Mouse (Mus musculus) MEL (cell line): ENCODE measurements around the gene Tubd1. TPM values are rescaled to one million over a fixed set of nuclear protein-coding genes. Genes with fewer than 3 reads are reported as not detected.
A peak's percentile ranks its signal among the peaks of the same experiment; 100 is the strongest.

Experiments used
- DNase-seq: peaks from one replicate; pipeline ENCODE4 v3.0.0; 2011; ENCODE audit warnings: low read depth, low spot score
- H3K27ac ChIP-seq: 2 replicates; pipeline ENCODE4 v1.5.1; 2012; ENCODE audit warnings: low read depth, mild to moderate bottlenecking, control low read depth, low read length, moderate library complexity; ENCODE audit not compliant: control insufficient read depth
- H3K27me3 ChIP-seq, 2 experiments: fragments of 150-350 bp in 1 of 2; sonication (generic) in 1 of 2; 2 replicates each; pipeline ENCODE4 v1.6.1; 2012; ENCODE audit warnings: low read length in 2 of 2, mild to moderate bottlenecking in 2 of 2, improper control_type of control experiment in 1 of 2, moderate library complexity in 1 of 2; ENCODE audit not compliant: insufficient read depth in 2 of 2, control insufficient read depth in 1 of 2
- H3K36me3 ChIP-seq, 2 experiments: 2 replicates each; pipeline ENCODE4 v1.6.1; 2012 to 2014; ENCODE audit warnings: low read length in 2 of 2, improper control_type of control experiment in 1 of 2, inconsistent platforms in 1 of 2, mild to moderate bottlenecking in 1 of 2; ENCODE audit not compliant: insufficient read depth in 2 of 2, control insufficient read depth in 1 of 2
- H3K4me1 ChIP-seq, 2 experiments: fragments of 150-350 bp in 1 of 2; sonication (generic) in 1 of 2; 2 replicates each; pipeline ENCODE4 v1.6.1; 2012; ENCODE audit warnings: low read length in 2 of 2, improper control_type of control experiment in 1 of 2, mild to moderate bottlenecking in 1 of 2; ENCODE audit not compliant: insufficient read depth in 2 of 2, control insufficient read depth in 1 of 2
- H3K4me3 ChIP-seq, 2 experiments: fragments of 150-350 bp in 1 of 2; sonication (generic) in 1 of 2; 2 replicates each; pipeline ENCODE4 v1.5.1; 2012; ENCODE audit warnings: low read depth in 2 of 2, low read length in 2 of 2, mild to moderate bottlenecking in 2 of 2, moderate library complexity in 2 of 2, control low read depth in 1 of 2, improper control_type of control experiment in 1 of 2; ENCODE audit not compliant: control insufficient read depth in 1 of 2, insufficient read depth in 1 of 2
- H3K79me2 ChIP-seq: 2 replicates; pipeline ENCODE4 v1.6.1; 2012; ENCODE audit warnings: mild to moderate bottlenecking, low read length, moderate library complexity; ENCODE audit not compliant: control insufficient read depth, poor library complexity, insufficient read depth
- H3K9ac ChIP-seq: 2 replicates; pipeline ENCODE4 v1.6.1; 2012; ENCODE audit warnings: low read depth, mild to moderate bottlenecking, control low read depth, low read length, moderate library complexity; ENCODE audit not compliant: control insufficient read depth, poor library complexity, severe bottlenecking
- H3K9me3 ChIP-seq: fragments of 150-350 bp; sonication (generic); replicated peaks from 2 replicates; pipeline ENCODE4 v1.6.1; 2012; ENCODE audit warnings: mild to moderate bottlenecking, low read length, improper control_type of control experiment, moderate library complexity; ENCODE audit not compliant: insufficient read depth
- CHD1 ChIP-seq: IDR thresholded peaks from 2 replicates; pipeline ENCODE4 v1.6.1; 2012; ENCODE audit warnings: low read depth, mild to moderate bottlenecking, inconsistent platforms, low read length, improper control_type of control experiment
- CTCF ChIP-seq, 3 experiments: IDR thresholded peaks in 2 of 3; conservative IDR thresholded peaks in 1 of 3; 2 replicates each; pipeline ENCODE4 v1.5.1; 2011 to 2012; ENCODE audit warnings: low read length in 3 of 3, low read depth in 2 of 3, mild to moderate bottlenecking in 2 of 3, improper control_type of control experiment in 1 of 3, inconsistent platforms in 1 of 3, mixed read lengths in 1 of 3, moderate library complexity in 1 of 3; ENCODE audit not compliant: control insufficient read depth in 1 of 3, insufficient read depth in 1 of 3, poor library complexity in 1 of 3, severe bottlenecking in 1 of 3
- ELF1 ChIP-seq: IDR thresholded peaks from 2 replicates; pipeline ENCODE4 v1.6.1; 2014; ENCODE audit warnings: low read depth, mild to moderate bottlenecking, inconsistent platforms, low read length, improper control_type of control experiment, moderate library complexity
- GABPA ChIP-seq: IDR thresholded peaks from 2 replicates; pipeline ENCODE4 v1.6.1; 2012; ENCODE audit warnings: low read depth, mild to moderate bottlenecking, inconsistent platforms, low read length, improper control_type of control experiment, moderate library complexity
- GATA1 ChIP-seq: IDR thresholded peaks from 2 replicates; pipeline ENCODE4 v1.6.1; 2011; ENCODE audit warnings: low read depth, low read length, improper control_type of control experiment
- HCFC1 ChIP-seq: IDR thresholded peaks from 2 replicates; pipeline ENCODE4 v1.6.1; 2012; ENCODE audit warnings: low read depth, mild to moderate bottlenecking, inconsistent platforms, low read length, improper control_type of control experiment, moderate library complexity
- MAX ChIP-seq: IDR thresholded peaks from 2 replicates; pipeline ENCODE4 v1.6.1; 2011; ENCODE audit warnings: low read length, improper control_type of control experiment
- MXI1 ChIP-seq: IDR thresholded peaks from 2 replicates; pipeline ENCODE4 v1.6.1; 2011; ENCODE audit warnings: mild to moderate bottlenecking, low read depth, low read length, improper control_type of control experiment
- MYB ChIP-seq: IDR thresholded peaks from 2 replicates; pipeline ENCODE4 v1.6.1; 2011; ENCODE audit warnings: mild to moderate bottlenecking, low read depth, low read length, improper control_type of control experiment
- POLR2A ChIP-seq, 2 experiments: IDR thresholded peaks; 2 replicates each; pipeline ENCODE4 v1.6.1; 2011 to 2012; ENCODE audit warnings: low read length in 2 of 2, mild to moderate bottlenecking in 2 of 2, control low read depth in 1 of 2, improper control_type of control experiment in 1 of 2, low read depth in 1 of 2, moderate library complexity in 1 of 2; ENCODE audit not compliant: control insufficient read depth in 1 of 2, insufficient read depth in 1 of 2, poor library complexity in 1 of 2
- POLR2AphosphoS5 ChIP-seq: IDR thresholded peaks from 2 replicates; pipeline ENCODE4 v1.6.1; 2012; ENCODE audit warnings: low read depth, borderline replicate concordance, mild to moderate bottlenecking, inconsistent platforms, low read length, moderate library complexity, mixed read lengths
- SIN3A ChIP-seq: IDR thresholded peaks from 2 replicates; pipeline ENCODE4 v1.6.1; 2012; ENCODE audit warnings: low read length, improper control_type of control experiment, inconsistent platforms
- SMC3 ChIP-seq: IDR thresholded peaks from 2 replicates; pipeline ENCODE4 v1.6.1; 2011; ENCODE audit warnings: low read depth, low read length, improper control_type of control experiment
- TBP ChIP-seq: IDR thresholded peaks from 2 replicates; pipeline ENCODE4 v1.8.0; 2011; ENCODE audit warnings: low read depth, low read length, improper control_type of control experiment
- UBTF ChIP-seq: IDR thresholded peaks from 2 replicates; pipeline ENCODE4 v1.6.1; 2012; ENCODE audit warnings: low read depth, mild to moderate bottlenecking, inconsistent platforms, low read length, improper control_type of control experiment, moderate library complexity, borderline replicate concordance; ENCODE audit not compliant: insufficient read depth
- USF1 ChIP-seq: IDR thresholded peaks from 2 replicates; pipeline ENCODE4 v1.6.1; 2014; ENCODE audit warnings: low read depth, mild to moderate bottlenecking, inconsistent platforms, low read length, improper control_type of control experiment, moderate library complexity
- ZC3H11A ChIP-seq: IDR thresholded peaks from 2 replicates; pipeline ENCODE4 v1.6.1; 2012; ENCODE audit warnings: low read depth, mild to moderate bottlenecking, inconsistent platforms, low read length, improper control_type of control experiment
- ZKSCAN1 ChIP-seq: IDR thresholded peaks from 2 replicates; pipeline ENCODE4 v1.6.1; 2012; ENCODE audit warnings: low read depth, mild to moderate bottlenecking, inconsistent platforms, low read length, improper control_type of control experiment, moderate library complexity
- ZNF384 ChIP-seq: IDR thresholded peaks from 2 replicates; pipeline ENCODE4 v1.6.1; 2012; ENCODE audit warnings: low read depth, mild to moderate bottlenecking, inconsistent platforms, low read length, improper control_type of control experiment
- polyA plus RNA-seq, 2 experiments: library from polyadenylated mRNA; stranded (reverse) in 1 of 2; unstranded in 1 of 2; fragments of >175 nt in 1 of 2; fragments of >200 nt in 1 of 2; gene quantifications; 2 replicates each; pipeline versions ENCODE4 v1.2.1 to v1.2.4; 2012; ENCODE audit warnings: low replicate concordance in 2 of 2, low read depth in 1 of 2; ENCODE audit not compliant: insufficient read length in 2 of 2, insufficient read depth in 1 of 2, missing spikeins in 1 of 2
- total RNA-seq: library from RNA; depleted of rRNA; stranded (reverse); fragments of 300-350 nt; gene quantifications from 2 replicates; pipeline ENCODE4 v1.2.3, GENCODE M21; 2012

Tubd1 gene
- total and polyA plus RNA-seq, 3 experiments = 14.4 to 23.4 TPM; not detected in 1

DNA sequence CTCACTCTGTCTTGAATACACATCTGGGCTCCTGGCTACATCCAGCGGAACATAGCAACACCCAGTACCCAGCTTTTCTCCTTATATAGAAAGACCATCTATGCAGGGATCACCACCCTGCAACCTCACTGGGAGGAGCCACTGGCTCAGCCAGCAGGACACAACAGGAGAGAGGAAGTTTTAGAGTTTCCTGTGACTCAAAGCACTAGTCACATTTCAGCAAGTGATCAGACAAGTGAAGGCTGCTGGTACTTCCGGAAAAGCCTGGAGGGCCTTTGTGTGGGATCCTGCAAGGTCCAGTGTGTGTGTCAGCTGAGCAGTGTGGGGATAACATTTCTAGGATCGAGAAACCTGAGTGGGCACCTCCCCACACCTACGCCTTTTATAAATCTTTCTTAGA, 32.4 kb downstream of the Tubd1 start:
- Histone ChIP-seq H3K27ac (0 out of 2 replicates have a peak overlapping the region, but pooled peaks have one; percentile 19), H3K4me3 (no peak overlapping the region), H3K79me2 (no peaks in the 10 kb centered on the region; the same call in 1 of the 2 replicates), H3K4me1 (peaks cover 5 to 27% of the 10 kb centered on the region in 2 experiments), H3K27me3 (no peaks in the 10 kb centered on the region), H3K36me3 (peaks cover 0 to 18% of the 10 kb centered on the region in 2 experiments; a peak in 2 of 4 replicates), H3K9ac (peak overlapping the region; percentile 32), H3K9me3 (no peaks in the 10 kb centered on the region)
- no peak for TF ChIP-seq ZNF384
- 0 out of 2 replicates have a peak, but pooled peaks have one; percentile 14 for TF ChIP-seq HCFC1
- TF ChIP-seq ELF1 = peak; percentile 75
- TF ChIP-seq ZKSCAN1 = no peak
- TF ChIP-seq SMC3 = peak; percentile 25; the same call in 1 of the 2 replicates
- TF ChIP-seq POLR2A (IDR thresholded peaks at IDR 0.05; ENCODE audit: control insufficient read depth in 1 of 2, insufficient read depth in 1 of 2, low read depth in 1 of 2, low read length in 2 of 2, poor library complexity in 1 of 2) = peak in 1 of 2 experiments; percentile 43; a peak in 1 of 4 replicates
- DNase-seq = peak; percentile 68

DNA sequence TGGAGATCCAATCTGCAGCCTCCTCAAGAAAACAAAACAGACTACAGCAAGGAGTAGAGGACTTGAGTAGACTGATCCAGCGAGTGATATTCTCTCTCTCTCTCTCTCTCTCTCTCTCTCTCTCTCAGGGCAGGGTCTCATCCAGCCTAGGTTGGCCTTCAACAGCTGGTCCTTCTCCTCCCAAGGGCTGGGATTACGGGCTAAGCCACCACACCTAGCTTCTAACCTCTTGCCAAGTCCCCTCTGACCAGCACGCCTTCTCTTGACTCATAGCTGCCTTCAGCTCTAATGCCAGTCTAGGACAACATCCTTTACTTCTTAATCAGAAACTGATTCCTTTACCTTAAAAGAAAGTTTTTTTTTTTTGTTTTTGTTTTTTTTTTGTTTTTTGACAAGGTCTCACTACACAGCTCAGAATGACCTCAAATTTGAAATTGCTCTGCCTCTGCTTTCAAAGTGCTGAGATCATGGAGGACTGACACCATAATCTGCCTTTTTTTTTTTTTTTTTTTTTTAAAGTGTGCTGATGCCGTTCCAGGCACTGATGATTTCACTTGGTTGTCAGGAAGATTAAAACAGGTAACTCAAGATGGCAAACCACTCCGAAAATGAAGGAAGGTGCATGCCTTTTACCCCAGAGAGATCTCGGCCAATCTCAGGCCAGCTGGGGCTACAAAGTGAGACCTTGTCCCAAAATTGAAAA, 33.5 kb downstream of the Tubd1 start:
- Histone ChIP-seq H3K4me1 (peaks cover 9 to 34% of the 10 kb centered on the region in 2 experiments), H3K36me3 (peaks cover 0 to 27% of the 10 kb centered on the region in 2 experiments; a peak in 2 of 4 replicates), H3K27me3 (no peaks in the 10 kb centered on the region), H3K79me2 (peaks cover 8% of the 10 kb centered on the region), H3K4me3 (no peak overlapping the region), H3K9me3 (no peaks in the 10 kb centered on the region), H3K27ac (no peak overlapping the region), H3K9ac (no peak overlapping the region)
- TF ChIP-seq TBP = no peak
- TF ChIP-seq POLR2AphosphoS5 = no peak
- peak; percentile 79 for TF ChIP-seq ZNF384
- DNase-seq = no peak

DNA sequence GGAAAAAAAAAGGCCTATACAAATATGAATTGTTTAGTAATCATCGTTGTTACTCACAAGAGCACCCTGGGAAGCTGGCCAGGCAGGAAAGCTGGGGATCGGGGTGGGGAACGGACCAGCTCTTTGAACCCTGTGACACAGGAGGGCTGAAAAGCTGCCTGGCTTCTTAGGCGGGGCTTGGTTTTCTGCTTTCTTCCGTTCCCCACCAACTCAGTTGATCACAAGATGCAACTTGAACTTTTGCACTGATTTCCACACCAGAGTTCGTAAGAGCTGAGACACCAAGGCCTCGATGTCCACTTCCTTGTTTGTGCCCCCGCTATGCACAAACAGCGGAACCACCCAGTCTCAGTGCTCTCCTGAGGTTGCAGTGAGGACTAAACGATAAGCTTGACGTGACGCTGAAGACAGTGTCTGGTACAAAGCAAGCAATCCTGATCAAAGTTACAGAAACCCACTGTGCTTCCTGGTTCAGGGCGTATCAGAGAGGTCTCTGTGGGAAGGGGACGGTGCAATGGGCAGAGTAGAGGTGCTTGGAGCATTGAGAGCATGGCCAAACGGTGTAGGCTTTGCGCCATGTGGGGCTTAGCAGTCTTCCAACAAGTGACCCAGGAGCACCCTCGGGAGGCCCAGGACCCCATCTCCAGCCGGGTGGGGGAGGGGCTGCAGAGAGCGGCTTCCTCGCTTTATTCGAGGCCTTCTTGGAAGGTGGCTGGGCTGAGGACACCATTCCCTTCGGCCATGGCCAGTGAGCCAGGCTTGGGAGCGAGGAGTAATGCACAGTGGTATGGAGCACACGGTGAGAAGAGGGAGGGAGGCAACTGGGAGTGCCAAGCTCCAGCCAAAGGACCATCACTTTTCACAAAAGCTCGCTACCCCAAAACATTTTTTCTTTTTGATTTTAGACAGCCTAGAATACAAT, 34.3 kb downstream of the Tubd1 start:
- peaks cover 11 to 34% of the 10 kb centered on the region in 2 experiments for H3K4me1 ChIP-seq
- peak; percentile 36 for DNase-seq
- H3K4me3 ChIP-seq = no peak overlapping the region
- TF ChIP-seq SMC3 (no peak), ZC3H11A (no peak), USF1 (no peak), CTCF (IDR thresholded peaks at IDR 0.05 in 2 of 3, conservative IDR thresholded peaks at IDR 0.05 in 1 of 3; ENCODE audit: control insufficient read depth in 1 of 3, insufficient read depth in 1 of 3, low read depth in 2 of 3, low read length in 3 of 3, poor library complexity in 1 of 3, severe bottlenecking in 1 of 3) (no peak), MYB (no peak), SIN3A (no peak), CHD1 (no peak), GABPA (no peak), POLR2AphosphoS5 (no peak), GATA1 (no peak), MXI1 (no peak), MAX (no peak), UBTF (no peak)
- no peak overlapping the region for H3K27ac ChIP-seq
- no peaks in the 10 kb centered on the region for H3K27me3 ChIP-seq
- peaks cover 13% of the 10 kb centered on the region for H3K79me2 ChIP-seq
- peaks cover 0 to 34% of the 10 kb centered on the region in 2 experiments; a peak in 3 of 4 replicates for H3K36me3 ChIP-seq
- H3K9ac ChIP-seq = no peak overlapping the region
- H3K9me3 ChIP-seq = no peaks in the 10 kb centered on the region
